ENCODE assay signal across 19 mouse cellular contexts in genomic region chr1:60942921-60943320, GRCm38 (mm10). TPM values are rescaled to one million over a fixed set of nuclear protein-coding genes. Genes with fewer than 3 reads are reported as not detected.
"Had no signal": no experiment of that assay in that cellular context is flagged by ENCODE, and none has a peak within 500 bp of the region (broad histone marks: within the 10 kb centered on the region; RNA-seq: fewer than 3 reads in every experiment).

No protein-coding gene starts in this region.

- H3K9ac ChIP-seq: neural tube, embryonic 15.5 days; stomach, embryonic 15.5 days had no signal

- DNase-seq: retina, postnatal 1 day; right cerebral cortex, adult 18-20 months; right cerebral cortex, postnatal 14 days; right cerebral cortex, postnatal 25 days; right cerebral cortex, postnatal 4 days; spleen, adult 18-20 months; thymus, adult 18-20 months; thymus, adult 2 months; thymus, postnatal 14 days; thymus, postnatal 25 days; thymus, postnatal 36 days; thymus, postnatal 4 days had no signal

- H3K9me3 ChIP-seq: neural tube, embryonic 15.5 days; stomach, embryonic 15.5 days had no signal

- H3K27ac ChIP-seq: neural tube, embryonic 15.5 days; stomach, embryonic 15.5 days; stomach, postnatal 0 days had no signal

- H3K4me1 ChIP-seq: neural tube, embryonic 15.5 days; stomach, embryonic 15.5 days had no signal

- H3K27me3 ChIP-seq: neural tube, embryonic 15.5 days; stomach, embryonic 15.5 days had no signal

- H3K4me3 ChIP-seq: neural tube, embryonic 15.5 days; stomach, embryonic 15.5 days had no signal

- H3K4me2 ChIP-seq: neural tube, embryonic 15.5 days; stomach, embryonic 15.5 days had no signal

- H3K36me3 ChIP-seq: neural tube, embryonic 15.5 days; stomach, embryonic 15.5 days had no signal

RNA-seq across cellular contexts. Expression of gene Ctla4, which starts 56.1 kb away (rescaled TPM):
- polyA plus RNA-seq: neural tube, embryonic 14.5 days; neural tube, embryonic 15.5 days; stomach, embryonic 14.5 days; stomach, embryonic 15.5 days; stomach, embryonic 16.5 days; stomach, postnatal 0 days; testis, adult 2 months had no signal
